Mouse (Mus musculus): ENCODE data around the gene Acot7. TPM values are rescaled to one million over a fixed set of nuclear protein-coding genes. Genes with fewer than 3 reads are reported as not detected.

The Acot7 gene
- polyA plus RNA-seq, 1 experiment from 2014 or later, result 12.0 TPM

DNA sequence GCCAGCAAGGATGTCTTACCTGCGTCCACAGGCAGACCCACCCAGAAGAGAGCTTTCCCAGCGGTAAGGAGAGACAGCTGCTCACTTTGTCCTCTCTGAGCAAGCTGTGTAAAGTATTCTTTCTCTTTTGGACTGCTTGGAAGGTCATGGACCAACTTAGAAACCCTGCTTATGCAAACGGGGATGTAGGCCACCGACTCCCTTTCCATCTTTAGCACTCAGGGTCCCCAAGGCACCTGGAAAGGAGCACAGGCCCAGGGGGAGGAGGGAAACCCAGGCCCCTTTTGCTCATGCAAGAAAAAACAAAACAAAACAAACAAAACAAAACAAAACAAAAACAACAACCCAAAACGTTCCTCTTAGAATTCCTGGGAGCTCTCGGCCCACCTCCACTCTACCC, 113.6 kb downstream of the Acot7 start, which contains the start of gene Hes3:
TSS of gene Hes3 (minus strand) at position 101 of the 400 bp plus-strand sequence.
- no peaks in the 10 kb centered on the region for H3K9me3 ChIP-seq (ENCODE audit: low read length)
- DNase-seq, result no peak
- no peak for TF ChIP-seq EP300 (IDR thresholded peaks at IDR 0.05; ENCODE audit: low read depth)
- TF ChIP-seq CTCF (IDR thresholded peaks at IDR 0.05; ENCODE audit: low read depth), result no peak
- 39% methylated on average over 6 of the region's 6 CpGs for WGBS (ENCODE audit: insufficient replicate concordance)
- peaks cover 10% of the 10 kb centered on the region for H3K4me1 ChIP-seq (ENCODE audit: insufficient read depth)
- no peak within 1 kb of the TSS for H3K4me3 ChIP-seq (ENCODE audit: low read depth, low read length)
- no peak within 1 kb of the TSS for H3K4me2 ChIP-seq (ENCODE audit: low read depth, low read length)
- no peaks in the 10 kb centered on the region for H3K36me3 ChIP-seq (replicated peaks; ENCODE audit: insufficient read depth, low read length)
- peaks cover 62% of the 10 kb centered on the region for H3K27me3 ChIP-seq (ENCODE audit: insufficient read depth, low read length)
- no peak within 1 kb of the TSS for H3K27ac ChIP-seq (ENCODE audit: low read depth)
- no peak for ATAC-seq
- H3K9ac ChIP-seq (replicated peaks), result no peak within 1 kb of the TSS

DNA sequence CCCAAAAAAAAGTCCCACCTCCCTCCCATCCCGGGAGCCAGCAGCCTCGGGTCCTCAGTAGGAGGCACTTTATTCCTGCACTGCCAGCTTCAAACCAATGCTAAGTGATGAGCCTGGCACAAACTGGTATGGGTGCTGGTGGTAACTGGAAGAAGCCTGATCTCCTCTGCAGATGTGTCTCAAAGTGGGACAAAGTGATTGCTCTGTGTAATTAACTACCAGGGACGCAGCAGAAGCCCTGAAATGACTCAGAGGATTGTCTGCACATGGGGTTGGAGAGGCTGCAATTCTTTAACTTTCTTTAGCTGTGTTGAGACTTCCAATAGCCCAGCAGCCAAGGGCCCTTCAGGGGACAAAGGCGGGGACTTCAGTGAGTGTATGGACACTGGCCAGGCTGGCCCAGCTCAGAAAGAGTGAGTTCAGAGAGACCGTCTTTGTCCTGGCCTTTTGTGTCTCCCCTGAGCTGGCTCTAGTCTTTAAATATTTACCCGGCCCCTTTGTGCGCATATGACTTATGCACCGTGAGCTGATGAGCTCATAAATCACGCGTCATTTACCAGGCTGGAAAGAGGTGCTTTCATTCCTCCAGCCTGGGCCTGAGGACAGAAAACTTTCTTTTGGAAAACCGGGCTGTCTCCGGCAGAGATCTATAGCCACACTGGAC, 114.3 kb downstream of the Acot7 start:
- H3K27me3 ChIP-seq (ENCODE audit: insufficient read depth, low read length), result peaks cover 55% of the 10 kb centered on the region

DNA sequence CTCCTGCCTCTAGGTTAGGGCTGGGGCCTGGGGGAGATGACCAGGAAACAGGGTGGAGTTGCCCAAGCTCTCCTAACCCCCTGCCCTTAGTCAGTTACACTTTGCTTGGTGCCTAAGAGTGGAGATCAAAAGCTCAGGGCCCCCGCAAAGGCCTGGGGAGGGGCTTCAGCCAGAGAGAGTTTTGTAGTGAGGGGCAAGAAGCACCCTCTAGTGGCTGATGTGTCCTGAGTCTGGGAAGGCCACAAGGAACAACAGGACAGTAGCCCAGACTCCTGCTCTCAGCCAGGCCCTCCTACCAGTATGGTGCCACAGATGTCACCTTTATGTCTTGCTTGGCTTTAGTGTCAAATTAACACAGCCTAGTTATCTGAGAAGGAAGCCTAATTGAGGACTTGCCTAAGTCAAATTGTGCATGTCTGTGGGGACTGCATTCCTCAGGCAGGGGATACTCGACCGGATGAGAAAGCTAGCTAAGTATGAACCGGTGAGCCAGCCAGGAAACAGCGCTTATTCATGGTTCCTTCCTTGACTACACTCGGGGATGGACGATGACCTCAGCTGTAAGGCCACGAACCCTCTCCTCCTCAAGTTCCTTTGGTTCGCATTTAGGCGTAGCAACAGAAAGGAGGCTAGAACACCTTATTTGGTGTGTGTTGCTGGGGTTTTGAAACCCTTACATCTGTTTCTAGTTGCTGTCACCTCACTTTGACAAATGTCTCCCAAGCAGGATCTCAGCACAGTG, 116.4 kb downstream of the Acot7 start:
- H3K4me3 ChIP-seq (ENCODE audit: low read depth, low read length), result no peak overlapping the region
- H3K9me3 ChIP-seq (ENCODE audit: low read length), result no peaks in the 10 kb centered on the region
- H3K4me2 ChIP-seq (ENCODE audit: low read depth, low read length), result no peak overlapping the region
- ATAC-seq (no peak), DNase-seq (no peak)
- peaks cover 22% of the 10 kb centered on the region for H3K4me1 ChIP-seq (ENCODE audit: insufficient read depth)
- no peak overlapping the region for H3K27ac ChIP-seq (ENCODE audit: low read depth)
- no peaks in the 10 kb centered on the region for H3K36me3 ChIP-seq (replicated peaks; ENCODE audit: insufficient read depth, low read length)
- TF ChIP-seq CTCF (IDR thresholded peaks at IDR 0.05; ENCODE audit: low read depth) (0 out of 2 replicates have a peak, but pooled peaks have one; percentile 9), EP300 (IDR thresholded peaks at IDR 0.05; ENCODE audit: low read depth) (no peak)
- H3K9ac ChIP-seq (replicated peaks), result no peak overlapping the region
- peaks cover 40% of the 10 kb centered on the region for H3K27me3 ChIP-seq (ENCODE audit: insufficient read depth, low read length)
- WGBS (ENCODE audit: insufficient replicate concordance), result 44% methylated on average over 10 of the region's 10 CpGs

More for the DNA sequence above, 114.3 kb downstream of the Acot7 start:
- Histone ChIP-seq H3K4me3 (ENCODE audit: low read depth, low read length) (no peak overlapping the region), H3K9me3 (ENCODE audit: low read length) (no peaks in the 10 kb centered on the region), H3K4me2 (ENCODE audit: low read depth, low read length) (no peak overlapping the region), H3K36me3 (replicated peaks; ENCODE audit: insufficient read depth, low read length) (no peaks in the 10 kb centered on the region), H3K27ac (ENCODE audit: low read depth) (no peak overlapping the region), H3K4me1 (ENCODE audit: insufficient read depth) (peaks cover 10% of the 10 kb centered on the region), H3K9ac (replicated peaks) (no peak overlapping the region)
- DNase-seq (no peak), ATAC-seq (no peak)
- 35% methylated on average over 12 of the region's 12 CpGs for WGBS (ENCODE audit: insufficient replicate concordance)
- TF ChIP-seq EP300 (IDR thresholded peaks at IDR 0.05; ENCODE audit: low read depth) (no peak), CTCF (IDR thresholded peaks at IDR 0.05; ENCODE audit: low read depth) (no peak)

DNA sequence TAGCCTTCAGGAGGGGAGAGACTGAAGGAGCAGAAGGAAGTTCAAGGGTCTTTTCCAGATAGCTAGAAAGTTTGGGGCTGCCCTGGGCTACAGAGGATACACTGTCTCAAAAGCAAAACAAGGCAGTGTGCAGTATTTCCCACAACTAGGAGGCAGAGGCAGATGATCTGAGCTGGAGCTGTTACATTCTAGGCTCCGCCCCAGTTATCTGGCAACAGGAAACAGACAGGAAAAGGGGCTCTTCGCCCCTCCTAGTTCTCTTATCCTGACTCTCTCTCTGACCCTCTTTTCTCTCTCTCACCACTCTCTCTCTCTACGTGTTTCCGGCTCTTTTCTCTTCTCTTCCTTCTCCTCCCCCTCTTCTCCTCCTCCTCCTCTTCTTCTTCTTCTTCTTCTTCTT, 118.0 kb downstream of the Acot7 start:
- WGBS (ENCODE audit: insufficient replicate concordance), result 14% methylated on average over 4 of the region's 4 CpGs
- Histone ChIP-seq H3K36me3 (replicated peaks; ENCODE audit: insufficient read depth, low read length) (peaks cover 14% of the 10 kb centered on the region; the same call in 1 of the 2 replicates), H3K4me1 (ENCODE audit: insufficient read depth) (peaks cover 22% of the 10 kb centered on the region), H3K9me3 (ENCODE audit: low read length) (no peaks in the 10 kb centered on the region), H3K27ac (ENCODE audit: low read depth) (no peak overlapping the region; the same call in 1 of the 2 replicates), H3K4me2 (ENCODE audit: low read depth, low read length) (peak overlapping the region; percentile 97), H3K27me3 (ENCODE audit: insufficient read depth, low read length) (peaks cover 25% of the 10 kb centered on the region), H3K9ac (replicated peaks) (no peak overlapping the region; the same call in 1 of the 2 replicates), H3K4me3 (ENCODE audit: low read depth, low read length) (no peak overlapping the region; the same call in 1 of the 2 replicates)
- ATAC-seq, result no peak
- no peak for DNase-seq
- TF ChIP-seq CTCF (IDR thresholded peaks at IDR 0.05; ENCODE audit: low read depth) (no peak), EP300 (IDR thresholded peaks at IDR 0.05; ENCODE audit: low read depth) (no peak)

DNA sequence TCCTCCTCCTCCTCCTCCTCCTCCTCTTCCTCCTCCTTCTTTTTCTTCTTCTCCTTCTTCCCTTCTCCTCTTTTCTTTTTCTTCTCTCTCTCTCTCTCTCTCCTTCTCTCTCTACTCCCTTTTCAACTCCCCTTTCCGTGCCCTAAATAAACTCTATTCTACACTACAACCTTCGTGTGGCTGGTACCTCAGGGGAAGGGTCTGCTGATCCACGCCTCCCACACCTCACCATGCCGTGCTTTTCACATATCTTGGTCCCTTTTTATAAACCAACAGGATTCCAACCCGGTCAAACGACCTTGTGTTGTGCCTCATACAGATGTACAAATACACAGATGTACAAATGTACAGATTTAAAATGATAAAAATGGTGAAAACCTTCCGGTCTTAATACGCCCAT, 118.4 kb downstream of the Acot7 start:
- 7% methylated on average over 8 of the region's 8 CpGs for WGBS (ENCODE audit: insufficient replicate concordance)
- TF ChIP-seq CTCF (IDR thresholded peaks at IDR 0.05; ENCODE audit: low read depth) (no peak), EP300 (IDR thresholded peaks at IDR 0.05; ENCODE audit: low read depth) (no peak)
- peaks cover 22% of the 10 kb centered on the region for H3K4me1 ChIP-seq (ENCODE audit: insufficient read depth)

More for the DNA sequence above, 118.4 kb downstream of the Acot7 start:
- DNase-seq, result no peak
- ATAC-seq, result no peak
- peak overlapping the region; percentile 71 for H3K9ac ChIP-seq (replicated peaks)
- peak overlapping the region; percentile 97 for H3K4me2 ChIP-seq (ENCODE audit: low read depth, low read length)
- peak overlapping the region; percentile 88 for H3K27ac ChIP-seq (ENCODE audit: low read depth)
- no peaks in the 10 kb centered on the region for H3K9me3 ChIP-seq (ENCODE audit: low read length)
- peak overlapping the region; percentile 97 for H3K4me3 ChIP-seq (ENCODE audit: low read depth, low read length)
- H3K36me3 ChIP-seq (replicated peaks; ENCODE audit: insufficient read depth, low read length), result peaks cover 18% of the 10 kb centered on the region; the same call in 1 of the 2 replicates
- peaks cover 21% of the 10 kb centered on the region for H3K27me3 ChIP-seq (ENCODE audit: insufficient read depth, low read length)
